Mouse (Mus musculus) lung, postnatal 36 days (tissue): ENCODE measurements at regions not wholly inside any gene's neighbourhood (a gene's known extent, or its start where the extent isn't known, plus 50 kb on each side); places are given as distances from the start of the nearest gene placed in this dataset.
"Not testable (repeated sequence)": the region's sequence is repeated elsewhere in the genome, so short reads cannot be mapped to it uniquely, and the experiment has no call there.

Source experiments
- DNase-seq: peaks from one replicate; pipeline ENCODE4 v3.0.0; 2022; ENCODE audit warnings: mixed read lengths

- no peak for DNase-seq
Measured at GRCm38 (mm10) chr13:113484159-113484762, 134.1 kb downstream of the Snx18 start.

GRCm38 (mm10) chr13:113482911-113483310 lies 135.5 kb downstream of the Snx18 start:
- no peak for DNase-seq

- no peak for DNase-seq
Measured at GRCm38 (mm10) chr13:113477901-113478510, 140.4 kb downstream of the Snx18 start.

DNA sequence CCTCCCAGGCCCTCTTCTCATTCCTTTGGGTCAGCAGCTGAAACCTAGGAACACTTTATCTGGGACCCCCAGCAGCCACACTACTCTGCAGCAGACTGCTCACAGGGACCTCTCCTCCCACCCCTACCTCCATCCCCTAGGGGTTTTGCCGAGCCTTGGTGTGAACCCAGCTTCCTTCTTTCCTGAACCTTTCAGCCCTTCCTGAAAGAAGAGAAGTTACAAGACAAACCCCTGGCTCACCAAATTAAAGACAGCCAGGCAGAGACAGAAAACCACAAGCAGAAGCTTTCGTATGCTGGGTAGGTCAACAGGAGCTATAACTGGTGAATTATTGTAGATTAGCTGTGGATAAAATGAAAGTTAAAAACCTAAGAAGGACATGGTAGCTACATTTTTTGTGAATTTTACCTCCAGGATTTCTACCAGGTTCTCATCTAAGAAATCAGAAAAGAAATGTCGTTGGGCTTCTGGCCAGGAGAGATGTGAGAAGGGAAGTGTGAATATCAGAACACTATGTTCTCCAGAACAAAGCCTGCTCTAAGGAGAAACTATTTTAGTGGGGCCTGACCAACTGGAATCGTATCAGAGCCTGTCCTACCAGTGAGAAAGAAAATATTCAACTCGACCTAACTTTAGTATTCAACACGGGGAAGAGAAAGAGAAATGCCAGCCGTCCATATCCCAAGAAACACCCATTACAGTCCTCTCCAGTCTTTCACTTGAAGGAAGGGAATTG lies 147.4 kb downstream of the Snx18 start:
- DNase-seq = no peak

- DNase-seq = no peak
Measured at GRCm38 (mm10) chr13:113464190-113465064, 153.9 kb downstream of the Snx18 start.

DNA sequence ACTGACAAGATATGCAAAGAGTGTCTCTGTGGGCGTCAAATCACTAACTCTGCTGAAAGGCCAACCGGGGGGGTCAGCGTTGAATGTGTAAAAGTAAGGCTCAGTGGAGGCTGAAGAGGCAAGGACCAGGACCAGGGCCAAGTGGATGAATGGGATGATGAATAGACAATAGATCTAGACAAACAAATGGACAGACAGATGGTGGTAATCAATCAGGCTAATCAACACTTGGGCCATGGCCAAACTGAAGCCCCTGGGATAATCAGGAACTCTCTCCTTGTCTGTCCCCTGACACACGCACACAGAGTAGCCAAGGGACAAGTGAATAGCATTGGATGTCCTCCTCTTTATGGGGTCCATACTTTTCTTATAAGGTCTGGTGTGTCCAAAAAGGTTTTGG lies 154.9 kb downstream of the Snx18 start:
- DNase-seq = no peak

DNA sequence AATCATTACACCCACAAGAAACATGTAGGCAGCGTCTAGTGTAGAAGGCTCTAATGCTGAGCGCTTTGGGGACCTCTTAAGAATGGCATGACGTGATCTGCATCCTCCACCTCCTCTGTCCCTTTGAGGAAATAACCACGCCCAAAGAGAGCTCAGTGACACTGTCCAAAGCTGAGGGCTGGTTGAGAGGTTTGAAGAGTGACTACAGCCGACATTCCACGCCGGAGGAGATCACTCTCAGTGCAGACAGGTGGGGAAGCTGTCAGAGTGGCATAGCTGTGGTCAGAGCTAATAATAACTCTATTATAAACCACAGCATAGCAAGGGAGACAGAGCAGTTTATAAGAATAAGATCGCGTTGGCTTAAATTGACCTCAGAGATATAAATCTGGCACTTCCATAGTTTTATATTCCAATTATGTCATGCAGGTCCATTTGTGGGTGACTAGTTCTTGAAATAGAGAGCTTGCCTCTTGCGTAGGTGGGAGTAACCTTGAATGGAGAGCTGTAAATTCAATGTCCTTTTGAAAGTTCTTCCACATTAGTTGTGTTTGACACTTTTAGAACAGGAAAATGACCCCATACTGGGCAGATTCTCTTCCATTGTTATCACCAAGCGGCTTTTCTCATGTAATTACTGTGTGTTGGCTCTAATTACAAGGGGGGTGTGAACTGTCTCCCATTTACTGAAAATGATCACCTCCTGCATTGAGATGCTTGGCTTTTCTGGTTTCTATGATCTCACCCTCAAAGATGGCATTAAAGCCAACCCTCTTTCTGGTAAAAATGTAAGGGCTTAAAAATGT lies 161.7 kb downstream of the BC067074 start:
- DNase-seq = peak; percentile 19

- DNase-seq = no peak
Measured at GRCm38 (mm10) chr13:113448378-113448777, 155.4 kb downstream of the BC067074 start.

DNA sequence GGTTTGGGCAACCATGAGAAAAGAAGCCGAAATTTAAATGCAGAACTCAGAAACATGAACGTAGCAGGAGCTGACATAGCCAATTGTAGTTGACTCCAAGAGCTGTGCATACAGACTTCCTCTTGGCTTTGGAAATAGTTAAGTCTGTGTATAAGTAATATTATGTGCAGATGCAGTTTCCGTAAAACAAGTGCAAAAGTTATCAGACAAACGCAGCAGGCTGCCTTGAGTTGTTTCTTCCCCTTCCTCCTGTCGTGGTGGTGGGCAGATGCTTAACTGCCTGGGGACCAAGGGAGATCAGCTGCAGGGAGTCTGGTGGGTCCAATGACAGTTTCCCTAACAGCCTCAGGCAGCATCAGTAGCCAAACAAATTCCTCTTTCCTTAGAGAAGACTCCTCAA lies 153.3 kb downstream of the BC067074 start:
- no peak for DNase-seq

GRCm38 (mm10) chr13:113444481-113444880 lies 151.5 kb downstream of the BC067074 start:
- not testable (repeated sequence) for DNase-seq

GRCm38 (mm10) chr13:113443078-113443477 lies 150.1 kb downstream of the BC067074 start:
- no peak for DNase-seq

DNA sequence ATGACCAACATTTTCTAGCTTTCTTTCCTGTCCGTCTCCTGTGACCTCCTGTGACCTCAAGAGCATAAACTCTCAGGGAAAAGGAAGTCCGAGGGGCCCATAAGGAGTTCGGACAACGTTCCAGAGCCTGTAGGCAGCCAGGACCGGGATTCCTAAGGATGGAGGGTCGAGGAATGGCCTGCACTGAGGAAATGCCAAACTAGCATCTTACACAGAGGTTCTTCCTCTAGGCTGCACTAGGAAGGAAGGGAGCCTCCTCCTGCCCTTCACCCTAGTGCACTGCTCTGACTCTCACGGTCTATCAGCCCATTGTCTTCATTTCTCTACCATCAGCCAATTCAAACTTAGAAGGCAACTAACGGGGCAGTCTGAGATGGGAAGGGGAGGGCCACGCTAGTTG lies 149.2 kb downstream of the BC067074 start:
- no peak for DNase-seq

DNA sequence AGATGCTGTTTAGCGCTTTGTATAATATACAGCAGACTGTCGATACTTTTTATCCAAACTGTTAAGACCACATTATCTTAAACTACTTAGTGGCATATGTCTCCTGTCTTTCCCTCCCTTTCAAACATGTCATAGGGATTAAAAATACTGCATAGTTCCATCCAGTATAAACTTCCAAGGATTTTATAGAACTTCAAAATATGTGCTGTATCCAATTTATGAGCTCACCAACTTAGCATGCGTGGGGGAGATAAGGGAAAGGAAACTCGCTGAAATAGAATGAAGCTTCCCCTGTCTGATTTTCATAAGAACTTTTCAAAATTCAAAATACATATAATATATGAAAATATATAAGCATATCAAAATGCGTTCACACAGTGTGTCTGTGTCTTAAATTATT lies 147.2 kb downstream of the BC067074 start:
- DNase-seq = no peak

GRCm38 (mm10) chr13:113439516-113439915 lies 146.6 kb downstream of the BC067074 start:
- DNase-seq = no peak

DNA sequence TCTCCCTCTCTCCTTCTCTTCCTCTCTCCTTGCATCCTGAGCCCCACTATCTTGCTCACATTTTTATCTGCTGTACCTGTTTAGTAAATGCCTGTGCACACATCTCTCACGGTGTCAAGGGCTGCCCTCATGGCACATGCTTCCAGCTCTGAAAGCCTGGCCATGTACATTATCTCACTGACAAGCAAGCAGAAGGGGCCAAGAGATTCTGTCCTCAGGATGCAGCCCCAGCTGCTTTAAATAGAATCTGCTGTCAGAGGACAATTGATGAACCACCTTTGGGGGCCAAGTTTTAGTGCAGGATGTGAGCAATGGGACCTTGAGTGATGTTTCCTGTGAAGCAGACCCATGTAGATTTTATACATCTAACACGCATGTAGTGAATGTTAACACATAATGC lies 145.9 kb downstream of the BC067074 start:
- no peak for DNase-seq

DNA sequence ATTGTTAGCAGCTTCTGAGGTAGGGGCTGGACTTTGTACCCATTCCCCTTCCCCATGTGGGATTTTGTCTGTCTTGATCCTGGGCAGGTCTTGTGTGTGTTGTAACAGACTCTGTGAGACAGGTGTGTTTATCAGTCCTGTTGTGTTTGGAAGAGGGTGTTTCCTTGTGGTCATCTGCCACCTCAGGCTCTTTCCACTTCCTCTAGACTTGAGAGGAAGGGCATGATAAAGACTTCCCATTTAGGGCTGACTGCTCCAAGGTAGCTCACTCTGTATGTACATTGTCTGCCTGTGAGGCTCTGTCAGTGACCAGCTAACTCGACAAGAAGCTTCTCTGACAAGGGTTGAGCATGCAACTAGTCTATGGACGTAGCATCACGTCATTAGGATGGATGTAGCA lies 143.3 kb downstream of the BC067074 start:
- no peak for DNase-seq

GRCm38 (mm10) chr13:113435117-113435516 lies 142.2 kb downstream of the BC067074 start:
- no peak for DNase-seq

- DNase-seq = peak; percentile 24
Measured at GRCm38 (mm10) chr13:113433456-113433855, 140.5 kb downstream of the BC067074 start.

DNA sequence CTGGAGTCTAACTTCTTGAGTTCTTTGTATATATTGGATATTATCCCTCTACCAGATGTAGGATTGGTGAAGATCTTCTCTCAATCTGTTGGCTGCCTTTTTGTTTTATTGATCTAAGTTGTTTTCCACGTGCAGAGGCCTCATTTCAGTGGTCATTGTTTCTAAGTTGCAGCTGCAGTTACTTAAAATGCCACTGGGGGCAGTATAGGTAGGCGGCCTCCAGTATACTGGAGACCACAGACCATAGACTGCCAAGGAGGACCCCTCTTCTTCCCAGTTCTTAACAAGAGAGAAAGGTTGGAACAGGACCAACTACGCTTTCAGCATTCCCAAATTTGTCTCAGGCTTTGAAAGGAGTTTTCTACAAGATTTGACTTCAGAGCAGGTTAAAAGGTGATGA lies 136.7 kb downstream of the BC067074 start:
- peak; percentile 42 for DNase-seq
